Mouse (Mus musculus) c-Kit-positive CD71-negative TER-119-negative erythroid progenitor cells, embryonic 14.5 days (primary cell): ENCODE measurements at regions not wholly inside any gene's neighbourhood (a gene's known extent, or its start where the extent isn't known, plus 50 kb on each side); places are given as distances from the start of the nearest gene placed in this dataset.

Experiments
- DNase-seq: peaks from one replicate; pipeline ENCODE4 v3.0.0-alpha.2; 2013; ENCODE audit warnings: low read depth

DNA sequence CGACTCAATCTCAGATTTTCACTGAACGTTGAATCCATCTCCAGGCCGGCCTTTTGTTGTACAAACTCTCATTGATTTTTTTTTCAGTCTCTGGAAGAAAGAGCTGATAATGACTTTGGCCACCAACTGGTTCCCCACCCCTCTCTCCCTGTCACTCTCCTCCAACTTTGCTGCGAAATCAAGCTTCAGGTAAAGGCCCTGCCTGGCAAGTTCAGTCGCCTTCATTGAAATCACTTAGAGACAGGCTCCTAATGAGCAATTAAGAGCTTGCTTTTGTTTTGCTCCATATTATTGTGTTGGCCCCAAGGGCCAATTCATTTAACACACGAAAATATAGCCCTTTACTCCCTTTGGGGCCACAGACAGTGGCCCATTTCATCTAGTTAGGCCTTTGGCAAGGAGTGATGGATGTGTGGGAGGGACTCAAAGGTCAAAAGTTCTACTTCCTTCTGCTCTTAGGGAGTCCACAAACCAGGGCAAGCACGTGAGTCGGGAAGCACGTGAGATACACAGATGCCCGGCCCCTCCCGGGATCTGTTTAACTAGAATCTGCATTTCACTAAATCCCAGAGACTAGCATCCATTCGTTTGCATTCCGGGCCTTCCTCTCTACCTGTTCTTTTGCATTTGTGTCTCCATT, 120.0 kb downstream of the Dact1 start:
- DNase-seq = no peak

DNA sequence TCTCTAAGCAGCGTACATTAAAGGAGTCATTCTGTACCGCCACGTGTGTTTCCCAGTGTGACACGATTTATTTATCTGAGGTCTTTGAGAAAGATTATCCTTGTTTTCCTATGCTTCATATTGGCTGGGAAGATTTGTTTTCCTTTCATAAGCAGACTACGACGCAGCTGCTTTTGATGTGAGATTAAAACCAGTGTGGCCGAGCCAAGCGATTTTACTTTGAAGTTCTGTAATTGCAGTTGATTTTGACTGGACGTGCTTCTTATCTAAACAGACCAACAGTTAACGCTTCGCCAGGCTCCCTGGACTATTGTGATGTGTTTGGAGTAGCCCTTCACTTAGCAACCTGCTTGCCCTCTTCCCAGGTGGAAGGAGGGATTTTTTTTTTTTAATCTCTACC, 120.6 kb downstream of the Dact1 start:
- DNase-seq = no peak

DNA sequence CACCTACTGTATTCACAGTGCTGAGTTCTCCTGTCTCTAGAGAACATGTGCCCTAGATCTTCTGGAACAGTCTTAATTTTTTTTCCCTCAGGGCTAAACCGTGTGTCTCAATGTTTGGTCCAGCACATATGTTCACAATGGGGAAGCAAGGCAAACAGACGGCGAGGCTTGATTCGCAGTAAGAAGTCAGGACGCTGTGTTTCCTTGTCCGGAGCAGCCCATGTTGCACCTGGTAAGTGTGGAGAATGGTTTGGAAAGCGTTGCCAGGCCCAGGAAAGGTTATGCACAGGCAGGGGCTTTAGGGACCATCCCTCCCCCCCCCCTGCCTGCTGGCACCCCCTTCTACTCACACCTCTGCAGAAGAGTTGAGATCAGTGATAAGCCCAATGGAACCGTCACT, 121.4 kb downstream of the Dact1 start:
- DNase-seq = no peak

DNA sequence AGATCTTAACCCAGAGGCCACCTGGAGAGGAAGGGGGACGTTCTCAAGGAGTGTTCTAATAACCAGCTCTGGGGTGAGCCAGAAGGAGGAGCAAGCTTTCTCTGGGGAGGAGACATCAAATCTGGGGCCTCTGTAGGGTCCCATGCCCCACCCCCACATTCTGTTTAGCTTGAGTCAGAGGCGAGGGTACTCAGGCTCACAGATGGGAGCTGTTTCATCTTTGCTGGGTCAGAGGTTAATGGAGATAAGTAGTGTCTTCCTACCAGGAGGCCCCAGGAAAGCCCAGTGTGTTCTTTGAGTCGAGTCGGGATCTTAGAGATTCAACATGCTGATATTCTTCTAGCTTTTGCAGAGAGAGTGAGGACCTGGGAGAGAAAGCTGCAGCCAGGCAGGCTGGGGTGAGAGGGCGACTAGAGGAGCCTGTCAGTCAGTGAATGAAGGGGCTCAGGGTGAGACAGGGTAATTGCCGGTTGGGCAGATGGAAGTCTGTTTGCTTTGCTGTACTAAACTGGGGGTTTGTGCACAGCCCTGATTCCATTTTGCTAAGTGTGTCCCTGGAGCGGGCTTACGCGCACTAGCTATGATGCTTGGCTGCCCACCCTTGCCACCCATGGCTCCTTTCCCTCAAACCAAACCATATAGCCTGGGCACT, 124.0 kb downstream of the Dact1 start:
- DNase-seq = no peak

DNA sequence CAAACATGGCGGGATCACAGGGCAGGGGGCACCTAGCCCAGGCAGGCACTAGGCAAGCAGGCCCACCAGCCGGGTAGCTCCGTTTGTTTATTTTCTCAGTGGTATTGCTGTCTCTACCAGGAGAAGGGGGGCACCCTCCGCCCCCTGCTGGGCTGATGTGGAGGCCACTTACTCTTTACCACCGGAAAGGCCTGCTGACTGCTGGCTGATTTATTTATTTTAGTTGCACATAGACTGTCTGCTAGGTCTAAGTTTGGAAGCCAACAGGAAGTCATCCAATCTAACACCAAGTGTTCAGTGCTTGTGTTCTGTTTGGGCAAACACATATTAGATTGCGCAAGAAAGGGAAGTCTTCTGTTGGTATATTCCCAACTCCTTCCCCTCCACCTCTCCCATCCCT, 128.6 kb downstream of the Dact1 start:
- peak; percentile 8 for DNase-seq

DNA sequence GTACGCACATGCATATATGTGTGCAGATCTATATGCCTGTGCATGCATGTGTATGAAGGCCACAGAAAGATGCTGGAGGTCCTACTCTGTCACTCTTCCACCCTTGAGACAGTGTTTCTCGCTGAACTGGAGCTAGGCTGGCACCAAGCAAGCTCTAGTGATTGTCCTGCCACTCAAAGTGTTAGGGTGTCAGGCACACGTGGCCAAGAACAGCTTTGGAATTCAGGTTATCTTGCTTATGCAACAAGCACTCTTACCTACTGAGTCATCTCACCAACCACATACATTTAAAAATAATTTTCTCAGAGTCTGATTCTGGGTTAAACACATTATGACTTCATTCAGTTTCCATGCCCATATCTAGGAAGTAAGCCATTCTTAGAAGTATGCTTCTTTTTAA, 131.2 kb downstream of the Dact1 start:
- no peak for DNase-seq

DNA sequence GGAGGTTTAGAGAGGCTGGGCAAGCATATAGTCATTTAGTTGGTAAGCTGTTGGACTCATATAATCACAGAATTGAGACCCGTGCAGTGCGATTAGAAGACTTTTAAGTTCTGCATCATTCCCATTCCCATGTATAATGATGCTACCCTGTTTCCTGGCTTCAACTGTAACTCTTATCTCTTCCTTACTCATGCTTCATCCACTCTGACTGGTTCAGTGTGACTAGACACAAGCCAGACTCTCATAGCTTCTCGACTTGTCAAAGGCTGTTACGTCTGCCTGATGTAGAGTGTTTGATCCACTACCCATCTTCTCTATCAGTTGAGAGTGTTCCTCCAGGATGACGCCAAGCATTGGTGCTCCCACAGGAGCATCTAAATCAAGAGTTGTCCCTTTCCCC, 131.6 kb downstream of the Dact1 start:
- DNase-seq = no peak

DNA sequence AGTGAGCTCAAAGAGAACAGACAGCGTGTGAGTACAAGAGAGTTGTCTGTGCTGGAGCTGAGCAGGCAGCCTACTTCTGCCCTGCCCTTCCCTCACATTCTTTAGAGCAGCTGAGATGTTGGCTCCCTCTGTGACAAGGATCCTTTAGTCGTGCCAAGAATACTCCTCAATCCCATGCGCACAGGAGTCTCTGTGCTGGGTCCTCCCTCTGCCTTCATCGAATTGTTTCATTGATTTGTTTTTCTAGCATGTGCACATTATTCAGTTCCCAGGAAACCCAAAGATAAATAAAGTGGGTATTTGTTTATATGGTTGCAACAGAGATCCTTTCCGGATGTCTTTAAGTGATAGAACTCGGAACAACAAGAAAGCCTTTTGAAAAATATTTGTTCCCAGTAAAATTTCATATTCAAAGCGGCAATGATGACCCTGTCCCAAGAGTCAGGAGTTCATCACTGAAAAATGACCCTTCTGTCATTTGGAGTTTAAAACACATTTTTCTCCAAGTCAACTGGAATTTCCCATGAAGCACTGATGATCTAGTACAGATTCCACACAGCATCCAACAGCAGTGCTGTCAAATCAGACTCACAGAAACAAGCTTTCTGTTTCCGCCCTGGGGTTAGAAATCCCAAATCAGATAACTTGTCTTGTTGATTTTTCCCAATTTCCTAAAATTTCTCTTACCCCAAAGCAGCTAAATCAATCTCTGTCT, 136.7 kb downstream of the Dact1 start:
- DNase-seq = no peak

DNA sequence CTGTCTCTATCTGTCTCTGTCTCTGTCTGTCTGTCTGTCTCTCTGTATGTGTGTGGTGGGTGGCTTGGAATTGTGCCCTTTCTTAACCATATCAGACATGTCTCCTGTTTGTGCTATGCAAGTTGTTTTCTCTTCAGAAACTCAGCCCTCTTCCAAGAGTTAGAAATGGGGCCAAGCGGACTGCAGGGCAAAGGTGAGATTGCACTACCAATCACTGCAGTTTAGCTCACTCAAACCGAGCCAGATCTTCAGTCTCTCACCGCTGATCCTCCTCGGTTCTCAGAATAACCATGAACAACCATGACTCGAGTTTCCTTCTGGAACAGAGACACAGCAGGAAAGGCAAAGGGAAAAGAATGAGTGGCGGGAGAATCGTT, 137.2 kb downstream of the Dact1 start:
- DNase-seq = no peak

DNA sequence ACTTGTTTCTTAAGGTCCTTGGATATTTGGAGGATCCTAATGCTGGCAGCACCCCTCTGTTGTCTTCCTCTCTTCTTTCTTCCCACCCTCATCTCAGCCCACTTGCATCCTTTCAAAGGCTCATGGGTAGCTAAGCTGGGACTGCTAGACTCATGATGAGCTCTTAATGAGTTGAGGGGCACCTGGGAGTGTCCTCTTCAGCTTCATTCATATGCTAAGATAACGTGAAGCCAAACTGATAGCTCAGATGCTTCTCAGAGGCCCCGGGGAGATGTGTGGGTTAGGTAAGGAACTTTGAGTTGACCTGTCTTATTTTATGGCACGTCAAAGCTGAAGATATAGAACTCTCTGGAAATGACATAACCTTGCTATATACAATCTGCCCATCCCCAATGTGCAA, 139.3 kb downstream of the Dact1 start:
- DNase-seq = no peak

DNA sequence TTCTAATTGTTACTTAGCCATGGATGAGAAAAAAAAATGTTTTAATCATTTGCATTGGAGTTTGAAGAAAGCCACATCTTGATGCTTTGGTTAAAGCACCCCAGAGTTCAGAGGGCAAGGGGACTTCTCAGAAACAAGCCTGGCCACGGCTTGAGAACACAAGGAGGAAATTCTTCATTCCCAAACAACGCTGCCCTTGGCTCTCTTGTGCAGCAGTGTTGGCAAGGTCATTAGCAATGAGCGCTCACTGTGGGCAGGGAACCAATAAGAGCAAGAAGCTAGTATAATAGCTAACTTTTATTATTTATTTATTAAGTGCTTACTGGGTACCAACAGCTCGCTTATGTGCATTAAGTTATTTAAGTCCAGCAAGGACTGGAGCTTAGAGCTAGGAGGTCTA, 140.4 kb downstream of the Dact1 start:
- no peak for DNase-seq

DNA sequence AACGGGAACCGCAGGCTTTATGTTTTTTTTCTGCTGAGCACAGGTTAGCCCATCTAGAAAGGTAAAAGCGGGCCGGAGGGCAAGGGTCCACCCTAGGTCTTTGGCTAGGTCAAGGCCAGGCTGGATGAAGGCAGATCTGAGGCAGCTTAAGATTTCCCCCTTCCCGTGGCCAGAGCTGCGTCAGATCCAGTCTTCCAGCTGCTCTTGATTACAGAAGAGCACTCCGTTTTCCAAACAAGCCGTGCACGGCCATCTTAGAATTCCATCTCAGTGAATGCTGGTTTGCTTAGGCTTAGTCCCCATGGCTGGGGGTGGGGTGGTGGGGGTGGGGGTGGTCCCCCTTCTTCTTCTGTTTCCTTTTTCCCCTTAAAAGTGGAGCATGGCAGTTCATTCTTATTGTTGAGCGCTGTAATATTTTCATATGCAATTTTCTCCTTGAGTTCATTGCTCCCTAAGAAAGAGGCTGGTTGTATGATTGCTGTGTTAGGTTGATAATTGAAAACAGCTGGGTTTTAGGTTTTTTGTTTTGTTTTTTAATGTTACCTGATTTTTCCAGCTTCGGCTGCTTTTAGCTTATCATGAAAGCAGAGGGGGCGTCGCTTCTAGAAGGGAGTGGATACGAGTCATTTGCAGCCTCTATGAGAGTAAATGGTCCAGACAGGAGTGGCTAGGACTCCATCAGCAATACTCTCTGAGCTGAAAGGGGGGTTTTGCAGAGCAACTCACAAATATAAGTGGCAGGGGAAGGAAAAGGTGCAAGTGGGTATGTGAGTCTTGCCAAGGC, 141.2 kb downstream of the Dact1 start:
- no peak for DNase-seq

DNA sequence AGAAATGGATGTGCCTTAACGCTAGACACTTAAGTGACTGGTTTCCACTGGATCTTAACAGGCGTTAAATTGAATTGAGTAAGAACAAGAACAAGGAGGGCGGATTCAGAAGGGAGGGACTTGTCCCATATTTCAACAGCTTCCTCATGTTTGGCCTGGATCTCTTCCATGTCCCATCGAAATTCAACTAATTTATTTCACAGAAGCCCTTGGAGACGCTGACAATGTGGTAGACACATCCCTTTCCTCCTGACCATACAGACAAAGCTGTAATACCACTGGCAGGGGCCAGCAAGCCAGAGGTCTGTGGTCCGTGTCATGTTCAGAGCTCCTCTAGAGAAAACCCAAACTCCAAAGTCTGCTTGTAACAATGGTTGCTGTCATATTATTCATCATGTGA, 147.2 kb downstream of the Dact1 start:
- no peak for DNase-seq

DNA sequence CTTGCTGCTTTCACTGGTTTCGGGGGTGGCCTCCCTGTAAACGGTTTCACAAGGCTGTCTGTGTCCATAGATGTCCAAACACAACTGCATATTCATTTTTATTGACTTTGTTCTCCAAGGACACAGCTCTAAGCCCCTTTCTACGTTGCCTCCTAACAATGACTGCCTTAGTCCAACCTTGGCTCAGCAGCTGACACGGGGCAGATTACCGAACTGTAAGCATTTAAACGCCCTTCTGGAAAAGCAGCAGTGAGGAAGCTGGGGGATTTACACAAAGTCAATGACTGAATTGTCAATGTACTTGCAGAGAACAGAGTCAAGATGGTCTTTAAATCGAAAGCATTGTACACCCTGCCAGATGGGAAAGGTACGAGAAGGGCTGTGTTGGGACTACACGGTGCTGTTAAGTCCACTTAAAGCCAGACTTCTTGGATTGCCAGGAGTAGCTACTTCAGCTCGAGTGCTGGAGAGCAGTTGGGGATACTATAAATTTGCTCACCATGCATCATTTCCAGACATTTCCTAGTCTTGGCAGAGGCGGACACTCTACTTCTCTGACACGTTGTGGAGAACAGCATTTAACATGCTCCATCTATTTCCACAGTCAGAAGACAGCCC, 149.0 kb downstream of the Dact1 start:
- DNase-seq = no peak

DNA sequence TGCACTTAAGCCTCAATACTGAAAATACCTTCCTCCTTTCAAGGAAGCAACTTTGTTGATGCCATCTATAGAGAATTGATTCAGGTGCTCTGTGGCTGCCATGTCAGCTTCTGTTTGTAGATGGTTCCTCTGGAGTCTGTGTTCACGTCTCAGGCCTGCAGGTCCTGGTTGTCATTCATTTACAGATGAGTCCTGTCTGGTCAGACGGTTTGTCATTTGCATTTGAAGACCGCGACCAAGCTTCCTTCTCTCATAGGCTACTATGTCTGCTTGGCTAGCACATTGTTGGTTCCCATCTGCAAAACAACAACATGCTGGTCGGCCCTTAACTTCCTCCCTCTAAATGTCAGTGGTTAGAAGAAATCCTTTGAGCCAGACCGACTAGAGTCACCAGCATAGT, 151.0 kb downstream of the Dact1 start:
- DNase-seq = no peak

DNA sequence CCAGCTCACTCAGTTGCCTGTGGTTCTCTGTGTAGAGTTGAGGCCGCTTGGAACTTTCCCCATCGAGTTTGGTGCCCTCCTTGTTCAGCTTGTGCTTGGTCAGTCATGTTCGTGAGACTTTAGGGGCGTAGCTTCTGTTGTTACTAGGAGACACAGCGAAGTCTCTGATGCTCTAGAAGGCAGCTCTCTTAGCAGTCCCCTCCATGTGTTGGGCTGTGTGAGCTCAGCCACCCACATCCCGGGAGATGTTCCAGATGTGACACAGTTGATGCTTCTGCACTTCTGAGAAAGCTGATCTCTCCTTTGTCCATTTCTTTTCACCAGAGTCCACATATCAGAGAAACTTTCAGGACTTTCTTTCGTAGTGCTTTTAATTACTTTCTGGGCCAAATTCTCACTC, 158.1 kb downstream of the Dact1 start:
- no peak for DNase-seq

DNA sequence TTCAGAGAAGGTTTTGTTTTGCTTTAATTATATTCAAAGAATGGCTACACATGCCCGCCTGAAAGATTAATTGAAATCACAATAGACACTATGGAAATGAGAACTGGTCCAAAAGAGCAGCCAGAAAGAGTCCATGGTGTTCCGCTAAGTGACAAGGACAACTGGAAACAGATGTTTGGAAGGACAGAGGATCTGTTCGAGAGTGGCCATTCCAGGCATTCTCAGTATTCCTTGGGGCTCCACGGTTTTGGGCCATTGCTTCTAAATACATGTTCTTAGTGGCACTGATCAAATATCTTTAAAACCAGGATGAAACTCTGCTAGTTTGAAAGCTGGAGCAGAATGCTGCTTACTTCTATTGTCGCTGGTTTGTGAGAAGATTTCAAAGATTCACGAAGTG, 158.6 kb downstream of the Dact1 start:
- DNase-seq = no peak

DNA sequence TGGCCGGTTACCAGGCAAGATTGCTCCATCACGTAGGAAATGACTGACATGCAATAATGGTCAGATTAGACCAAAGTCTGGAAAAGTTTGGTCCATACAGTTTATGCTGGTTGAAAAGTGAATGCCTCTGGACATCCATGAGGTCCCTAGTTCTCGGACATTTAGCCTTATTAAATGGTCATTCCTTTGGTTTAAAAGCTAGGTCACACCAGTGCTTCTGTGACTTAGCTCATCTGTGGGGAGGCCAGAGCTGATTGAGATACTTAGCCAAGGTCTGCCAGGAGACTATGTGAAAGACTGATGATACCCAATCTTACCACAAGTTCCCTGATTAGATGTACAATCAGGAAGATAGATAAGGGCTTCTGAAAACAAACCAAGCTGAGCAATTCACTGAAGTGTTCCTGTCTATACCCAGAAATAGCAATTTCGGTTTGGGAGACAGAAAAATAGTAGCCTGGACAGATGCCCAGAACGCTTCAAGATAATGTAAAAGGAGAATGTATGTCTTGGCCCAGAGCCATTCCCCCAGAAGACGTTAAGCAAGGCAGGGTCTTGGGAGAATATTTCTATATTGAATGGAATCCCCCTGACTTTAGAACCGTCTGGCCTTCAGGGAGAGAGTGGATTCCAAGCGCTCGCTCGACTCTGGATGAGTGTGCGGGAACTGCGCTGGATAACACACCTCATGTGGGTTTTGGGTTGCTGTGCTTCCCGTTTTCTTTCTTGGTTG, 161.5 kb downstream of the Dact1 start:
- no peak for DNase-seq

DNA sequence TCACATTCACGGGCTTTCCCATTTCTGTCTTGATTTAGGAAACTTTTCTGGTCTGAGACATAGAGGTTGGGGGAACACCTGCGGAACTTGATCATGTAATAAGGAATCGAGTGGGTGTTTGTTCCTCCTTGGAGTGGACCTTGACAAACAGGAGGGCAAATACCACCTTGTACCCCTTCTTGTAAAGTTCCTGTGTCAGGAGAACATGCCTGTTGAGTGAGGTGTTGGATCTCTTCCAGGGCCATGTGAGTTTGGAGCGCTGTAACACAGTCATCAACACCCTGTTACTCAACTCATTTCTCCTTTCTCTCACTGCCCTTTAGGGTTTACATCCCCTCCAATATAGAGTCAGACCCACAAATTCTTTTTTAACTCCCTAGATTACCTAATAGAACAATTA, 162.0 kb downstream of the Dact1 start:
- DNase-seq = no peak

DNA sequence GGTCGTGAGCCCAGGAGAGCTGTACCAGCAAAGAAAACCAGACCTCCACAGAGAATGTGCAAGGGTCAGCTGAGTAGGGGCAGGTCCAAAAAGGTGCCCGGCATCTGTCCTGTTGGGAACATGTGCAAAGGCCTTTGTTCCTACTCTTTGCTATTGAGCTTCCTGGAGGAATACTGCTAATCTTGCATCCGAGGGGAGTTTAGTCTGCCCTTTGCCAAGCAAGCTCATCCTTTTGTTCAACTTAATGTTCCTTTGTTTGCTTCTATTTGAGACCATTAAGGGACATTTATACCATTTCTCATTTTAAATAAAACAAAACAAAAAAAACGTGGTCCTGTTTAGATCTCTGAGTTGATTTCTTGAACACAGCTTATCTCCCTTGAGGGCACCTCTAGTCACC, 166.6 kb downstream of the Dact1 start:
- no peak for DNase-seq

DNA sequence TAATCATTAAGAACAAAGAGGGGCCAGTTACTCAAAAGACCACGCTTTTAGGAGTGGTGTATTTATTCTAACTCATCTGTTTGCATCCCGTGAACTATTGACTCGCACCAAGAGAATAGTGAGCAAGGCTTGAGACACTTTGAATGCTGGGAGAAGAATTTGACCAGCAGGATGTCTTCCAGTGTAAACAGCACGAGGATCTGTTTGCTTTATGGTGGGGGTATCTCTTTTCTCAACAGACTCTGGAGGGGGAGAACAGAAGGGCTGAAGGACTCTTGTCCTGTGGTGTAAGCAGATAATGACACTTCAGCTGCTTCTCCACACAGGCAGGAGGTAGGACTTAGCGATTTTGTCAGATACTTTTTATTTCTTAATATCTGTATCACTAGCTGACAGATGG, 168.0 kb downstream of the Dact1 start:
- no peak for DNase-seq

DNA sequence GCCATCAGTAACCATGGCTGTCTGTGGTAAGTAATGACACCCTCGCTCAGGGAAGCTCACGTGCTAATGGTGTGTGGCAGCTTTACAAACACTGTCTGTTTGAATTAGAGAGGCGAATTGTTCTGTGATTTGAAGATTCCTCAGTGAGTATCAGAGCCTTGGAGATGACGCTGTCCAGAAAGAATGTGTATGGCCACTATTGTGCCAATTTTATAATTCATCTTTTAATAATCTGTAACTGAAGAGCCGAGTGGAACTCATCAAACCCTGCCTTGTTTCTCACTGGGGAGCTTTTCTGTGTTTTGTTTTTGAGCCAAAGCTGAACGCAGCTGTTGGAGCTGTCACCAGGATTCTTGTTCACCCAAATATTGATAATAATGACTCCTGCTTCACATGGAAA, 171.7 kb downstream of the Dact1 start:
- no peak for DNase-seq
